Mouse (Mus musculus) CH12.LX (cell line): Measurements from ENCODE around the gene Clstn1. TPM values are rescaled to one million over a fixed set of nuclear protein-coding genes. Genes with fewer than 3 reads are reported as not detected.

Experiments
- DNase-seq: peaks from one replicate; pipeline ENCODE4 v3.0.0-alpha.2; 2013; ENCODE audit errors: extremely low read depth
- H3K27ac ChIP-seq: 2 replicates; pipeline ENCODE4 v1.5.1; 2012; ENCODE audit warnings: low read depth, mild to moderate bottlenecking, control low read depth, moderate library complexity; ENCODE audit not compliant: insufficient read depth
- H3K27me3 ChIP-seq: replicated peaks from 2 replicates; pipeline ENCODE3; 2012; ENCODE audit warnings: inconsistent platforms
- H3K36me3 ChIP-seq, 2 experiments: replicated peaks in 1 of 2; 2 replicates each; pipeline versions ENCODE3 to v1.6.1; 2012; ENCODE audit warnings: inconsistent platforms in 1 of 2, low read length in 1 of 2, mild to moderate bottlenecking in 1 of 2, mixed read lengths in 1 of 2, moderate library complexity in 1 of 2; ENCODE audit not compliant: control insufficient read depth in 1 of 2, insufficient read depth in 1 of 2
- H3K4me1 ChIP-seq, 2 experiments: 2 replicates each; pipeline ENCODE4 v1.6.1; 2012; ENCODE audit warnings: inconsistent platforms in 1 of 2, moderate library complexity in 1 of 2; ENCODE audit not compliant: insufficient read depth in 2 of 2, control insufficient read depth in 1 of 2
- H3K4me2 ChIP-seq: 2 replicates; pipeline ENCODE4 v1.6.1; 2012; ENCODE audit warnings: low read depth, mild to moderate bottlenecking, control low read depth; ENCODE audit not compliant: poor library complexity, insufficient read depth, severe bottlenecking
- H3K4me3 ChIP-seq, 3 experiments: fragments of 150-350 bp in 1 of 3; sonication (generic) in 1 of 3; replicated peaks in 1 of 3; 2 replicates each; pipeline versions ENCODE3 to v1.5.1; 2011 to 2012; ENCODE audit warnings: low read depth in 2 of 3, low read length in 2 of 3, mild to moderate bottlenecking in 2 of 3, moderate library complexity in 2 of 3, control low read depth in 1 of 3, improper control_type of control experiment in 1 of 3, inconsistent platforms in 1 of 3, mixed read lengths in 1 of 3; ENCODE audit not compliant: poor library complexity in 1 of 3
- H3K79me2 ChIP-seq: replicated peaks from 2 replicates; pipeline ENCODE4 v1.6.1; 2012; ENCODE audit warnings: mild to moderate bottlenecking, moderate library complexity; ENCODE audit not compliant: control insufficient read depth, poor library complexity, insufficient read depth, severe bottlenecking; ENCODE audit errors: extremely low read depth
- H3K9ac ChIP-seq: 2 replicates; pipeline ENCODE4 v1.6.1; 2012; ENCODE audit warnings: low read depth, mild to moderate bottlenecking, control low read depth, moderate library complexity; ENCODE audit not compliant: insufficient read depth
- H3K9me3 ChIP-seq: replicated peaks from 2 replicates; pipeline ENCODE3; 2012; ENCODE audit warnings: low read length, inconsistent platforms, mixed read lengths
- CTCF ChIP-seq, 2 experiments: IDR thresholded peaks in 1 of 2; conservative IDR thresholded peaks in 1 of 2; 2 replicates each; pipeline ENCODE4 v1.5.1; 2011 to 2012; ENCODE audit warnings: low read depth in 2 of 2, low read length in 2 of 2, improper control_type of control experiment in 1 of 2, inconsistent platforms in 1 of 2, mild to moderate bottlenecking in 1 of 2, moderate library complexity in 1 of 2
- E2F4 ChIP-seq: IDR thresholded peaks from 2 replicates; pipeline ENCODE4 v1.6.1; 2011; ENCODE audit warnings: low read depth, low read length, improper control_type of control experiment; ENCODE audit not compliant: insufficient replicate concordance
- GABPA ChIP-seq: IDR thresholded peaks from 2 replicates; pipeline ENCODE4 v1.6.1; 2012; ENCODE audit warnings: low read depth, low read length, improper control_type of control experiment, inconsistent platforms; ENCODE audit not compliant: insufficient replicate concordance
- IRF4 ChIP-seq: IDR thresholded peaks from 2 replicates; pipeline ENCODE4 v1.6.1; 2014; ENCODE audit warnings: low read depth, mild to moderate bottlenecking, inconsistent platforms, low read length, improper control_type of control experiment
- JUN ChIP-seq: IDR thresholded peaks from 2 replicates; pipeline ENCODE4 v1.6.1; 2011; ENCODE audit warnings: low read depth, mild to moderate bottlenecking, low read length, improper control_type of control experiment, moderate library complexity; ENCODE audit not compliant: insufficient read depth
- MAX ChIP-seq: IDR thresholded peaks from 2 replicates; pipeline ENCODE4 v1.6.1; 2011; ENCODE audit warnings: low read length, improper control_type of control experiment
- MYC ChIP-seq: IDR thresholded peaks from 2 replicates; pipeline ENCODE4 v1.6.1; 2011; ENCODE audit warnings: low read depth, mild to moderate bottlenecking, improper control_type of control experiment, low read length
- PAX5 ChIP-seq: IDR thresholded peaks from 2 replicates; pipeline ENCODE4 v1.6.1; 2012; ENCODE audit warnings: low read length, inconsistent platforms, mixed read lengths
- POLR2A ChIP-seq: IDR thresholded peaks from 2 replicates; pipeline ENCODE4 v1.6.1; 2011; ENCODE audit warnings: low read depth, mild to moderate bottlenecking, improper control_type of control experiment, low read length
- SMC3 ChIP-seq: IDR thresholded peaks from 2 replicates; pipeline ENCODE4 v1.6.1; 2011; ENCODE audit warnings: low read depth, low read length, improper control_type of control experiment
- USF2 ChIP-seq: conservative IDR thresholded peaks from 2 replicates; pipeline ENCODE4 v1.6.1; 2011; ENCODE audit warnings: low read depth, low read length, improper control_type of control experiment
- ZC3H11A ChIP-seq: IDR thresholded peaks from 2 replicates; pipeline ENCODE4 v1.6.1; 2012; ENCODE audit warnings: low read depth, mild to moderate bottlenecking, inconsistent platforms, low read length, improper control_type of control experiment
- ZMIZ1 ChIP-seq: IDR thresholded peaks from 2 replicates; pipeline ENCODE4 v1.6.1; 2012; ENCODE audit warnings: low read depth, mild to moderate bottlenecking, inconsistent platforms, low read length, improper control_type of control experiment
- ZNF384 ChIP-seq: IDR thresholded peaks from 2 replicates; pipeline ENCODE4 v1.6.1; 2012; ENCODE audit warnings: low read depth, low read length, improper control_type of control experiment, inconsistent platforms
- dilution Hi-C: fragments of 300-500 bp; cut with MboI; formaldehyde crosslinking; loops from 2 replicates; pipeline ENCODE4 v1.14.3; 2020; ENCODE audit warnings: low sequenced_read_pairs; ENCODE audit not compliant: extremely low pct_unique_long_range_greater_than_20kb, extremely low pct_ligation_motif_present
- in situ Hi-C: fragments of 300-500 bp; cut with MboI; formaldehyde crosslinking; loops from 3 replicates; pipeline ENCODE4 v1.14.3; 2019; ENCODE audit warnings: low sequenced_read_pairs, low pct_ligation_motif_present, low pct_unique_long_range_greater_than_20kb, mixed read lengths
- polyA plus RNA-seq: library from polyadenylated mRNA; unstranded; fragments of >175 nt; gene quantifications from 2 replicates; pipeline ENCODE4 v1.2.1, GENCODE M21; 2012; ENCODE audit warnings: low read depth; ENCODE audit not compliant: insufficient read length
- total RNA-seq, 2 experiments: library from RNA; depleted of rRNA; stranded (reverse); fragments of 300-350 nt in 1 of 2; fragments of >200 nt in 1 of 2; gene quantifications; 2 replicates each; pipeline ENCODE4 v1.2.3; 2012 to 2014

Clstn1 gene
- total and polyA plus RNA-seq, 3 experiments = 26.4 to 53.1 (median 35.2) TPM

DNA sequence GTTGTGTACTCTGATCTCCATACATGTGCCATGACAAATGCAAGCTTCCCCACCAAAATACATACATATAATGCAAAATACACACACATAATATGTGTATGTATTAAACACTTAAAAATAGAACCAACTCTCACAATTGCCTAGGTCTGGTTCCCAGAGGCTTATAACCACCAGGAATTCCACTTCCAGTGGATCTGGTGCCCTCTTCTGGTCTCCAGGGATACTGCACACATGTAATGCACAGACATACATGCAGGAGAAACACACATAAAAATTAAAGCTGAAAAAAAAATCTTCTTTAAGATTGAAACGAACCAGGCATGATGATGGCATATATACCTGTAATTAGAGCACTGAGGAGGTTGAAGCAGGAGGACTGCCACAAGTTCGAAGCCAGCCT is 5.2 kb downstream of the Clstn1 start:
- H3K9ac ChIP-seq = no peak overlapping the region
- H3K4me3 ChIP-seq = no peak overlapping the region
- H3K36me3 ChIP-seq = peaks cover 0 to 8% of the 10 kb centered on the region in 2 experiments
- in situ Hi-C loops = no loop called here
- no peaks in the 10 kb centered on the region for H3K27me3 ChIP-seq
- H3K4me2 ChIP-seq = no peak overlapping the region
- H3K4me1 ChIP-seq = peaks cover 10 to 17% of the 10 kb centered on the region in 2 experiments
- peaks cover 16% of the 10 kb centered on the region for H3K79me2 ChIP-seq
- H3K9me3 ChIP-seq = no peaks in the 10 kb centered on the region
- no peak for DNase-seq
- no peak overlapping the region for H3K27ac ChIP-seq
- dilution Hi-C loops = no loop called here
- TF ChIP-seq MYC = no peak
- no peak for TF ChIP-seq PAX5
- no peak for TF ChIP-seq E2F4
- peak; percentile 8 to 43; a peak in 2 of 4 replicates for TF ChIP-seq CTCF (conservative IDR thresholded peaks at IDR 0.05 in 1 of 2, IDR thresholded peaks at IDR 0.05 in 1 of 2; ENCODE audit: low read depth in 2 of 2, low read length in 2 of 2)
- TF ChIP-seq GABPA = no peak
- TF ChIP-seq SMC3 = peak; percentile 18; the same call in 1 of the 2 replicates
- no peak for TF ChIP-seq IRF4

DNA sequence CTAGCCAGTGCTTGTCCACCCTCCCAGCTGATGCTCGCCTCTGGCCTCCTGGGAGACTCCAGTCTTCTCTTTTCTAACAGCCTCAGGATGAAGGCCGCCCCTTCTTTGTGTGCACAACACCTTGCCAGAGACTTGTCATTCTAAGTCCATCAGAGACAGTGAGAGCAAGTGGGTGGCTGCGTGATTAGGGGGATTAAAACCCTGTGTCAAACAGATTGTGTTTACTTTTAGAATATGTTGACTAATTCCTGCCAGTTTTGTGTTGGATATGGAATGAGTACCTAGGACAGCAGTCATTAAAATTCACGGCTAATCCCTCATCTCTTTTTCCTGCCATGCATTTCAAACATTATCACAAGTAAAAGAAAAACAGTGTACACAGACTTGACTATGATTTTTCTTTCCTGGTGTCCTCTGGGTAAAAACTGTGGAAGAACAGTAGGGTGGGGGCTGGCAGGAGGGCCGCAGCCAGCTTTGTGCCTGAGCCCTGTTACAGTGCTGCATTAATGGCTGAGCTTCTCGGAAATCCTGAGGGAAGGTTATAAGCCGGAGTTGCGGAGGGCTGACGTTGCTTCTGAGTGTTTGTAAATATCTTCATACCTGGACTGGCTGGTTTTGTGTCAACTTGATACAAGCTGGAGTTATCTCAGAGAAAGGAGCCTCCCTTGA is 8.8 kb downstream of the Clstn1 start:
- Histone ChIP-seq H3K4me3 (no peak overlapping the region), H3K9ac (no peak overlapping the region), H3K9me3 (no peaks in the 10 kb centered on the region), H3K4me2 (no peak overlapping the region), H3K36me3 (peaks cover 0 to 14% of the 10 kb centered on the region in 2 experiments), H3K79me2 (peaks cover 6% of the 10 kb centered on the region), H3K27ac (no peak overlapping the region), H3K4me1 (peaks cover 2 to 13% of the 10 kb centered on the region in 2 experiments; a peak in 3 of 4 replicates), H3K27me3 (no peaks in the 10 kb centered on the region)
- DNase-seq = no peak
- in situ Hi-C loops = no loop called here
- dilution Hi-C loops = no loop called here
- no peak for TF ChIP-seq USF2
- no peak for TF ChIP-seq GABPA
- TF ChIP-seq E2F4 = no peak
- no peak for TF ChIP-seq ZNF384
- TF ChIP-seq ZMIZ1 = no peak
- no peak for TF ChIP-seq JUN
- no peak for TF ChIP-seq MAX
- no peak for TF ChIP-seq POLR2A
- TF ChIP-seq ZC3H11A = no peak
